Mouse (Mus musculus) layer of hippocampus, postnatal 25 days (tissue): ENCODE results near the gene Sbds. TPM values are rescaled to one million over a fixed set of nuclear protein-coding genes. Genes with fewer than 3 reads are reported as not detected.

Source experiments
- DNase-seq, 2 experiments: peaks; one replicate each; pipeline ENCODE4 v3.0.0; 2022; ENCODE audit warnings: mixed read lengths in 2 of 2, low spot score in 1 of 2; ENCODE audit errors: extremely low spot score in 1 of 2
- total RNA-seq, 2 experiments: library from RNA; stranded (reverse); gene quantifications; 2 replicates each; pipeline ENCODE4 v1.2.3; 2021

Sbds gene
- total RNA-seq, 2 experiments from 2014 or later, result 68.9 to 81.5 TPM

DNA sequence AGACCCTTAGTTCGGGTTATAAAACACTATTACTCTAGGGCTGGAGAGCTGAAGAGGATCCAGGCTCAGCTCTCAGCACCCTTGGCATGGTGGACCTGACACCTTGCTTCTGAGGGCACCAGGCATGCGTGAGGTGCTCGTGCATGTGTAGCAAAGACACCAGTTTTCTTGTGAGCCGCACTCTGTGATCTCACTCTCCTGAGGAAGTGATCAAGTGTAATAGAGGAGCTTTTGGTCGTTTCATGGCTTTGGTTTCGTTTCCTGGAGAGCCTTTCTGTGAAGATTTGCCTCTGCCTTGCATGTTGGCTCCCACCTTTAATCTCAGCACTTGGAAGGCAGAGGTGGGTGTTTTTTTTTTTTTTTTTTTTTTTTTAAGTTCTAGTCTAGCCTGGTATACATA lies 50.8 kb downstream of the Sbds start:
- no peak for DNase-seq

- DNase-seq, result no peak
Measured at GRCm38 (mm10) chr5:130203948-130204347, 51.4 kb downstream of the Sbds start.

GRCm38 (mm10) chr5:130200233-130201029 lies 54.9 kb downstream of the Sbds start:
- DNase-seq, result no peak

GRCm38 (mm10) chr5:130197981-130198380 lies 57.3 kb downstream of the Sbds start:
- DNase-seq, result no peak

- DNase-seq, result no peak
Measured at GRCm38 (mm10) chr5:130197454-130197853, 57.9 kb downstream of the Sbds start.

- DNase-seq, result no peak
Measured at GRCm38 (mm10) chr5:130196307-130196706, 59.0 kb downstream of the Sbds start.

Other genes with a start within 250 kb of the Sbds start
- 10 to 100 TPM; 15.8 to 21.8 TPM for gene Asl, start 226.3 kb downstream of the Sbds start, total RNA-seq
- gene Crcp, start 226.2 kb downstream of the Sbds start, total RNA-seq, result 10 to 100 TPM; 32.0 to 38.1 TPM
- gene Tpst1, start 182.2 kb downstream of the Sbds start, total RNA-seq, result 10 to 100 TPM; 46.4 to 48.2 TPM
- gene Kctd7, start 110.7 kb downstream of the Sbds start, total RNA-seq, result 10 to 100 TPM; 12.9 to 13.1 TPM
- gene Rabgef1, start 83.7 kb downstream of the Sbds start, total RNA-seq, result 10 to 100 TPM; 45.3 to 48.0 TPM
- 10 to 100 TPM; 35.2 to 43.5 TPM for gene Tmem248, start 38.4 kb downstream of the Sbds start, total RNA-seq
- 10 to 100 TPM; 14.4 to 18.6 TPM for gene Tyw1, start 89 bp upstream of the Sbds start, total RNA-seq
- 100 to 1,000 TPM; 140 to 151 TPM for gene Caln1, start 113.9 kb upstream of the Sbds start, total RNA-seq
- 1 to 10 TPM; 2.2 to 5.3 TPM for gene A330070K13Rik, start 129.1 kb upstream of the Sbds start, total RNA-seq